Mouse (Mus musculus): ENCODE data around the gene Cox7b. TPM values are rescaled to one million over a fixed set of nuclear protein-coding genes. Genes with fewer than 3 reads are reported as not detected.
"Not testable (repeated sequence)": the region's sequence is repeated elsewhere in the genome, so short reads cannot be mapped to it uniquely, and the experiment has no call there.

Cox7b gene
- 291 and 309 TPM in 2 replicates for polyA plus RNA-seq (2014; fragmentation: Nextera tagmentation; extraction: Ambion mirVana)

DNA sequence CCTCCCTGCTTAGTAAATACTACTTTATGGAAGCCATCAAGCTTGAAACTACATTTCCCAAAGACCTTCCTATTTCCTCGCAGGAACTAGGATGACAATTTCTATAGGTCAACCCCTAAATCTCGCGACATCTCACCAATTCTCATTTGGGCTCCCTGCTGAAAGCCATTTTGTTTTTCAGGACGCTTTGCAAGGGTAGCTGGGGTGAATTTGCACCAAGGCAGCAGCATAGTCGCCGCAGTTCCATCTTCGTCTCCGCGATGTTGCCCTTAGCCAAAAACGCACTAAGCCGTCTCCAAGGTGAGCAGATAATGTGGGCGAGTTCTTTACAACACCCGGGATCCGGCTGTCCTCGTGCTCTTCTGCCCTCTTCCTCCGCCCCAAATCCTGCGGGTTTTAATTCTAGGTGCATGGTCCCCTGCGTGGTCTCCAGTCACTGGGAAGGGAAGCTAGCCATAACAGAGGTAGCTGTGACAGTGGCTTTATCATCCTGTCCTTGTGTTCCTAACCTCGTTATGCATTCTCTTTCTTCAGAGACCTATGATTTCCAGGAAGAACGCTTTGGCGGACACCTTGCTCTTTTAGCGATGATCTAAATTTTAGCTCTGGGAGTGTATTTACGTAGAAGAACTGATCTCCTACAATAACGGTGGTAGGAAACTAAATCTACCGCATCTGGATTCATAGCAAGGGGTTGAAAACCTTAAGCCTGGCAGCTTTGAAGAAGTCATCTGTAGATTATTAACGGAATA, at the start of gene Cox7b:
Cox7b (plus strand) TSS at position 130 of the 752 bp plus-strand sequence.
- peak within 1 kb of the TSS; percentile 62 for H3K27ac ChIP-seq (ENCODE audit: low read depth, low read length)
- peak within 1 kb of the TSS; percentile 31 for H3K4me2 ChIP-seq (replicated peaks; ENCODE audit: low read depth, low read length)
- peak; percentile 82 for DNase-seq (ENCODE audit: low spot score)
- H3K36me3 ChIP-seq (ENCODE audit: control insufficient read depth, insufficient read depth, low read length): no peaks in the 10 kb centered on the region
- 19% methylated on average over 26 of the region's 26 CpGs for WGBS
- H3K9ac ChIP-seq (ENCODE audit: low read depth, low read length): peak within 1 kb of the TSS; percentile 60
- peak; percentile 43; the same call in 1 of the 2 replicates for ATAC-seq (ENCODE audit: low FRiP score)
- H3K4me1 ChIP-seq (replicated peaks; ENCODE audit: control insufficient read depth, insufficient read depth, low read length): no peaks in the 10 kb centered on the region
- no peaks in the 10 kb centered on the region for H3K9me3 ChIP-seq (ENCODE audit: control insufficient read depth, low read length)
- H3K27me3 ChIP-seq (ENCODE audit: control insufficient read depth, insufficient read depth, low read length): no peaks in the 10 kb centered on the region
- peak within 1 kb of the TSS; percentile 49 for H3K4me3 ChIP-seq (ENCODE audit: low read depth, low read length)

- Histone ChIP-seq H3K27me3 (ENCODE audit: control insufficient read depth, insufficient read depth, low read length) (no peaks in the 10 kb centered on the region), H3K4me2 (replicated peaks; ENCODE audit: low read depth, low read length) (no peak overlapping the region), H3K27ac (ENCODE audit: low read depth, low read length) (no peak overlapping the region), H3K9ac (ENCODE audit: low read depth, low read length) (no peak overlapping the region), H3K36me3 (ENCODE audit: control insufficient read depth, insufficient read depth, low read length) (no peaks in the 10 kb centered on the region), H3K4me3 (ENCODE audit: low read depth, low read length) (no peak overlapping the region), H3K4me1 (replicated peaks; ENCODE audit: control insufficient read depth, insufficient read depth, low read length) (no peaks in the 10 kb centered on the region), H3K9me3 (ENCODE audit: control insufficient read depth, low read length) (no peaks in the 10 kb centered on the region)
- DNase-seq (ENCODE audit: low spot score) (no peak), ATAC-seq (ENCODE audit: low FRiP score) (no peak)
- WGBS: 71% methylated on average over 1 of the region's 1 CpGs
Measured at GRCm38 (mm10) chrX:106001605-106002004, 13.9 kb upstream of the Cox7b start.

- no peak for DNase-seq (ENCODE audit: low spot score)
- 22% methylated on average over 3 of the region's 3 CpGs for WGBS
Measured at GRCm38 (mm10) chrX:106010762-106011161, 4.7 kb upstream of the Cox7b start.

GRCm38 (mm10) chrX:106011465-106012159, 3.9 kb upstream of the Cox7b start, which contains the start of gene Magt1:
Magt1 (minus strand) TSS chrX:106011906.
- peak; percentile 80 for DNase-seq (ENCODE audit: low spot score)
- H3K27ac ChIP-seq (ENCODE audit: low read depth, low read length): peak within 1 kb of the TSS; percentile 60
- no peaks in the 10 kb centered on the region for H3K4me1 ChIP-seq (replicated peaks; ENCODE audit: control insufficient read depth, insufficient read depth, low read length)
- H3K36me3 ChIP-seq (ENCODE audit: control insufficient read depth, insufficient read depth, low read length): no peaks in the 10 kb centered on the region
- no peaks in the 10 kb centered on the region for H3K9me3 ChIP-seq (ENCODE audit: control insufficient read depth, low read length)
- H3K4me3 ChIP-seq (ENCODE audit: low read depth, low read length): peak within 1 kb of the TSS; percentile 53
- peak; percentile 95 for ATAC-seq (ENCODE audit: low FRiP score)
- H3K4me2 ChIP-seq (replicated peaks; ENCODE audit: low read depth, low read length): peak within 1 kb of the TSS; percentile 35
- peak within 1 kb of the TSS; percentile 42; the same call in 1 of the 2 replicates for H3K9ac ChIP-seq (ENCODE audit: low read depth, low read length)
- WGBS: 14% methylated on average over 43 of the region's 45 CpGs
- H3K27me3 ChIP-seq (ENCODE audit: control insufficient read depth, insufficient read depth, low read length): no peaks in the 10 kb centered on the region

More at GRCm38 (mm10) chrX:106010762-106011161, 4.7 kb upstream of the Cox7b start:
- Histone ChIP-seq H3K4me3 (ENCODE audit: low read depth, low read length) (peak overlapping the region; percentile 53), H3K4me1 (replicated peaks; ENCODE audit: control insufficient read depth, insufficient read depth, low read length) (no peaks in the 10 kb centered on the region), H3K9me3 (ENCODE audit: control insufficient read depth, low read length) (no peaks in the 10 kb centered on the region), H3K9ac (ENCODE audit: low read depth, low read length) (no peak overlapping the region; the same call in 1 of the 2 replicates), H3K27ac (ENCODE audit: low read depth, low read length) (no peak overlapping the region), H3K36me3 (ENCODE audit: control insufficient read depth, insufficient read depth, low read length) (no peaks in the 10 kb centered on the region), H3K27me3 (ENCODE audit: control insufficient read depth, insufficient read depth, low read length) (no peaks in the 10 kb centered on the region), H3K4me2 (replicated peaks; ENCODE audit: low read depth, low read length) (peak overlapping the region; percentile 35)
- ATAC-seq (ENCODE audit: low FRiP score): no peak

DNA sequence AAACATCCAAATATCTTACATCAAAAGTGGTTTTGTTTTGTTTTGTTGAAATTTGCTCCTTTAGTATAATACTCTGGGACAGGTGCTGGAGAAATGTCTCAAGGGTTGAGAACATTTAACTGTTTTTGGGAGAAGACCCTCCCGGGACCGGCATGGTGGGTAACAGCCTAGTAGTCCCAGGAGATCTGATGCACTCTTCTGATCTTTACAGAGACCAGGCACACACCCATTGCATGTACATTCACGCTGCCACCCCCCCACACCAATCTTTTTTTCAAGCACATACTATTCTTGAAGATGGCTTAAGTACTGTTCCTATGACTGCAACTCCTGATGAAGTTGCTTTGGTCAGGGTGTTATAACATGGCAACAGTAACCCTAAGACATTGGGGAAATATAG, 2.9 kb upstream of the Cox7b start:
- WGBS: 61% methylated on average over 3 of the region's 3 CpGs

DNA sequence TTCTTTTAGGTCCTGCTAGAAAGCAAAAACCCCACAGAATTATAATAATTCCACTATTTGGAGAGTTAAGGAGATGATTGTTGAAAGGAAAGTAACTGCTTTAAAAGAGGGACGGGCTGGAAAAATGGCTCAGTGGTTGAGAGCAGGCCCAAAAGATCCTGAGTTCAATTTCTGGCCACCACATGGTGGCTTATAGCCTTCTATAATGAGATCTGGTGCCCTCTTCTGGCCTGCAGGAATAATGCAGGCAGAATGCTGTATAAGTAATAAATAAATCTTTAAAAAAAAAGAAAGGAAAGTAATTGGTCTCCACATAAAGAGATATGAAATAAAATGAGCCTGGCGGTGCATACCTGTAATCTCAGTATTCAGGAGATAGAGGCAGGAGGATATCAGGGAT, 2.3 kb upstream of the Cox7b start:
- Histone ChIP-seq H3K4me3 (ENCODE audit: low read depth, low read length) (no peak overlapping the region), H3K36me3 (ENCODE audit: control insufficient read depth, insufficient read depth, low read length) (no peaks in the 10 kb centered on the region), H3K9me3 (ENCODE audit: control insufficient read depth, low read length) (no peaks in the 10 kb centered on the region), H3K27ac (ENCODE audit: low read depth, low read length) (no peak overlapping the region), H3K27me3 (ENCODE audit: control insufficient read depth, insufficient read depth, low read length) (no peaks in the 10 kb centered on the region), H3K4me1 (replicated peaks; ENCODE audit: control insufficient read depth, insufficient read depth, low read length) (no peaks in the 10 kb centered on the region), H3K9ac (ENCODE audit: low read depth, low read length) (no peak overlapping the region), H3K4me2 (replicated peaks; ENCODE audit: low read depth, low read length) (no peak overlapping the region)
- DNase-seq (ENCODE audit: low spot score): peak; percentile 56
- ATAC-seq (ENCODE audit: low FRiP score): no peak
- WGBS: 32% methylated on average over 2 of the region's 2 CpGs

More for the DNA sequence above, 2.9 kb upstream of the Cox7b start:
- no peak for DNase-seq (ENCODE audit: low spot score)
- Histone ChIP-seq H3K4me3 (ENCODE audit: low read depth, low read length) (no peak overlapping the region; the same call in 1 of the 2 replicates), H3K36me3 (ENCODE audit: control insufficient read depth, insufficient read depth, low read length) (no peaks in the 10 kb centered on the region), H3K27ac (ENCODE audit: low read depth, low read length) (no peak overlapping the region), H3K4me2 (replicated peaks; ENCODE audit: low read depth, low read length) (peak overlapping the region; percentile 8; the same call in 1 of the 2 replicates), H3K9me3 (ENCODE audit: control insufficient read depth, low read length) (no peaks in the 10 kb centered on the region), H3K9ac (ENCODE audit: low read depth, low read length) (no peak overlapping the region), H3K4me1 (replicated peaks; ENCODE audit: control insufficient read depth, insufficient read depth, low read length) (no peaks in the 10 kb centered on the region), H3K27me3 (ENCODE audit: control insufficient read depth, insufficient read depth, low read length) (no peaks in the 10 kb centered on the region)
- ATAC-seq (ENCODE audit: low FRiP score): no peak

- H3K4me3 ChIP-seq (ENCODE audit: low read depth, low read length); H3K36me3 ChIP-seq (ENCODE audit: control insufficient read depth, insufficient read depth, low read length); H3K9me3 ChIP-seq (ENCODE audit: control insufficient read depth, low read length); H3K4me1 ChIP-seq (replicated peaks; ENCODE audit: control insufficient read depth, insufficient read depth, low read length); H3K4me2 ChIP-seq (replicated peaks; ENCODE audit: low read depth, low read length); DNase-seq (ENCODE audit: low spot score); H3K9ac ChIP-seq (ENCODE audit: low read depth, low read length); H3K27ac ChIP-seq (ENCODE audit: low read depth, low read length); ATAC-seq (ENCODE audit: low FRiP score); H3K27me3 ChIP-seq (ENCODE audit: control insufficient read depth, insufficient read depth, low read length): not testable (repeated sequence)
- WGBS: 71% methylated on average over 2 of the region's 2 CpGs
Measured at GRCm38 (mm10) chrX:106014741-106015377, 641 bp upstream of the Cox7b start.

GRCm38 (mm10) chrX:106017102-106017501, 1.6 kb downstream of the Cox7b start:
- ATAC-seq (ENCODE audit: low FRiP score) (no peak), DNase-seq (ENCODE audit: low spot score) (no peak)
- no peak overlapping the region for H3K4me2 ChIP-seq (replicated peaks; ENCODE audit: low read depth, low read length)
- H3K4me3 ChIP-seq (ENCODE audit: low read depth, low read length): no peak overlapping the region
- no peaks in the 10 kb centered on the region for H3K4me1 ChIP-seq (replicated peaks; ENCODE audit: control insufficient read depth, insufficient read depth, low read length)
- H3K9ac ChIP-seq (ENCODE audit: low read depth, low read length): no peak overlapping the region
- no peaks in the 10 kb centered on the region for H3K36me3 ChIP-seq (ENCODE audit: control insufficient read depth, insufficient read depth, low read length)
- H3K27me3 ChIP-seq (ENCODE audit: control insufficient read depth, insufficient read depth, low read length): no peaks in the 10 kb centered on the region
- no peak overlapping the region for H3K27ac ChIP-seq (ENCODE audit: low read depth, low read length)
- WGBS: 90% methylated on average over 3 of the region's 3 CpGs
- H3K9me3 ChIP-seq (ENCODE audit: control insufficient read depth, low read length): no peaks in the 10 kb centered on the region
